Mouse (Mus musculus) intestine, postnatal 0 days (tissue): ENCODE data around the gene Gm8005. TPM values are rescaled to one million over a fixed set of nuclear protein-coding genes. Genes with fewer than 3 reads are reported as not detected.
"Not testable (repeated sequence)": the region's sequence is repeated elsewhere in the genome, so short reads cannot be mapped to it uniquely, and the experiment has no call there.

Experiments
- ATAC-seq: fragments of 200-750 bp; cut with Nextera tagmentation; 2 replicates; pipeline ENCODE4 v1.8.0; 2017; ENCODE audit warnings: mild to moderate bottlenecking, moderate TSS enrichment, moderate library complexity
- H3K27ac ChIP-seq: fragments of 300-500 bp; sonication (generic); 2 replicates; pipeline ENCODE4 v1.5.1; 2014; ENCODE audit warnings: mild to moderate bottlenecking, low read depth, low read length, moderate library complexity
- H3K27me3 ChIP-seq: fragments of 300-500 bp; sonication (generic); replicated peaks from 2 replicates; pipeline ENCODE4 v1.6.1; 2014; ENCODE audit warnings: low read length, mixed read lengths; ENCODE audit not compliant: control insufficient read depth, insufficient read depth
- H3K36me3 ChIP-seq: fragments of 300-500 bp; sonication (generic); 2 replicates; pipeline ENCODE4 v1.6.1; 2014; ENCODE audit warnings: mild to moderate bottlenecking, moderate library complexity; ENCODE audit not compliant: control insufficient read depth, insufficient read depth
- H3K4me1 ChIP-seq: fragments of 300-500 bp; sonication (generic); replicated peaks from 2 replicates; pipeline ENCODE4 v1.6.1; 2014; ENCODE audit warnings: antibody characterized with exemption, low read length, mixed read lengths; ENCODE audit not compliant: control insufficient read depth, insufficient read depth
- H3K4me2 ChIP-seq: fragments of 300-500 bp; sonication (generic); replicated peaks from 2 replicates; pipeline ENCODE4 v1.6.1; 2014; ENCODE audit warnings: low read depth, mild to moderate bottlenecking, moderate library complexity
- H3K4me3 ChIP-seq: fragments of 300-500 bp; sonication (generic); 2 replicates; pipeline ENCODE4 v1.5.1; 2014; ENCODE audit warnings: low read depth, low read length
- H3K9ac ChIP-seq: fragments of 300-500 bp; sonication (generic); 2 replicates; pipeline ENCODE4 v1.6.1; 2014; ENCODE audit warnings: mild to moderate bottlenecking, low read depth, low read length
- H3K9me3 ChIP-seq: fragments of 300-500 bp; sonication (generic); 2 replicates; pipeline ENCODE4 v1.6.1; 2016; ENCODE audit warnings: mixed run types; ENCODE audit not compliant: control insufficient read depth
- WGBS: fragments of 180-500 bp; shearing (Covaris S2); extraction: QIAGEN DNeasy Blood & Tissue Kit; methylation state at CpG from one replicate; pipeline ENCODE4 v1.1.7; 2014; 5-methylcytosine and 5-hydroxymethylcytosine counted together
- polyA plus RNA-seq: library from polyadenylated mRNA; unstranded; fragments of >200 nt; fragmentation: Nextera tagmentation; extraction: Ambion mirVana; gene quantifications from 2 replicates; pipeline ENCODE4 v1.2.1, GENCODE M21; 2015

Gene Gm8005
- polyA plus RNA-seq, result not detected in 2 replicates

DNA sequence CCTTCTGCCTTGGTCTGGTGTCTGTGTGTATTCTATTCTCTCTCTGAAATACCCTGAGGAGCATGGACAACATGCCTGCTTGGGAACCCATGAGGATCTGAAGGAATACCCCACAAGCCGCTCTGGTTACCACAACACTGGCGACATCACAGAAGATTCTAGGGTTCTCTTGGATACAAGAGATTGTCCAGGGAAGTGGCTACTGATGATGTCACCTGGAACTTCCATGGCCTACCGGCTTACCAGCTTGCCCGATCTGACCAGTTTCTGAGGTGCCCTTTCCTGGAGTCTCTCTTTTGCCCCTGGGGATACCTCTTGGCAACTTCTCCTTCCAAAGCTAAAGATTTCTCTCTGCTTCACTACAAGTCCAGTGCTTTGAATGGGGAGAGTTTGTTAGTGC lies at the start of gene Gm8005:
Gm8005 (minus strand) TSS at position 101 of the 400 bp plus-strand sequence.
- H3K4me3 ChIP-seq, ATAC-seq, H3K27ac ChIP-seq, H3K4me2 ChIP-seq, H3K9ac ChIP-seq, H3K36me3 ChIP-seq, H3K4me1 ChIP-seq, H3K9me3 ChIP-seq, H3K27me3 ChIP-seq: not testable (repeated sequence)
- 98% methylated on average over 2 of the region's 4 CpGs for WGBS

DNA sequence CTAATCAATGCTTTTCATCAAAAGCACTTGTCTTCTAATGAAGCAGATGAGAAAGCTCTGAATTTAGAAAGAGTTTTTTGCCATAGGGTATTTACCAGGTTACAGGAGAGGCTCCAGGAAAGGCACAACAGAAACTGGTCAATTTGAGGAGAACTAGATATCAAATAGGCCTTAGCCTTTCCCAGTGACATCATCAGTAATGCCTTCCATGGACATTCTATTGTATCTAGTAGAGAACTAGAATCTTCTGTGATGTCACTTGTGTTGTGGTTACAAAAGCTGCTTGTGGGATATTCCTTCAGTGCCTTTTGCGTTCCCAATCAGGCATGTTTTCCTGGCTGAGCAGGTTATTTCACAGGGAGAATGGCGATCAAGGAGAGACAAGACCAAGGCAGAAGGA lies 24.1 kb upstream of the Gm8005 start, which contains the start of gene Gm8011:
Gm8011 (plus strand) TSS at position 301 of the 400 bp plus-strand sequence.
- H3K4me1 ChIP-seq, ATAC-seq, H3K4me3 ChIP-seq, H3K9ac ChIP-seq, H3K27me3 ChIP-seq, H3K9me3 ChIP-seq, H3K4me2 ChIP-seq, H3K27ac ChIP-seq, H3K36me3 ChIP-seq: not testable (repeated sequence)
- 51% methylated on average over 2 of the region's 2 CpGs for WGBS

Other genes starting within 250 kb of the Gm8005 start
- not detected in 2 replicates for gene Gm3573, start 248.9 kb downstream of the Gm8005 start, polyA plus RNA-seq
- not detected in 2 replicates for gene Gm17026, start 179.6 kb downstream of the Gm8005 start, polyA plus RNA-seq
- gene Gm9611, start 142.3 kb downstream of the Gm8005 start, polyA plus RNA-seq, result not detected in 2 replicates
- gene Gm7995, start 129.5 kb downstream of the Gm8005 start, polyA plus RNA-seq, result not detected in 2 replicates
- gene Gm8011, start 24.2 kb upstream of the Gm8005 start, polyA plus RNA-seq, result not detected in 2 replicates
- gene Gm8020, start 62.7 kb upstream of the Gm8005 start, polyA plus RNA-seq, result not detected in 2 replicates
- gene Gm8024, start 84.6 kb upstream of the Gm8005 start, polyA plus RNA-seq, result not detected in 2 replicates
- gene Gm17124, start 160.2 kb upstream of the Gm8005 start, polyA plus RNA-seq, result not detected in 2 replicates
- gene Gm3633, start 202.2 kb upstream of the Gm8005 start, polyA plus RNA-seq, result not detected in 2 replicates
- not detected in 2 replicates for gene Gm10378, start 216.3 kb upstream of the Gm8005 start, polyA plus RNA-seq